Mouse (Mus musculus) heart, postnatal 10 days (tissue): Measurements from ENCODE around the gene Unc80. TPM values are rescaled to one million over a fixed set of nuclear protein-coding genes. Genes with fewer than 3 reads are reported as not detected.

Experiments
- DNase-seq, 2 experiments: peaks; one replicate each; pipeline ENCODE4 v3.0.0; 2021
- intact Hi-C: fragments of 180-260 bp; cut with DNase I; formaldehyde crosslinking; loops from one replicate; pipeline ENCODE4 v1.15.1; 2025
- total RNA-seq, 2 experiments: library from RNA; stranded (reverse); gene quantifications; 2 replicates each; pipeline ENCODE4 v1.2.3; 2021

Gene Unc80
- total RNA-seq, 2 experiments from 2014 or later, result 0.15 to 0.17 TPM

- intact Hi-C loops, result loop anchor here (5.0 kb wide), 1 partner anchor 116 kb away; the partner anchor contains the start of gene Kansl1l
- no peak for DNase-seq
Measured at GRCm38 (mm10) chr1:66701576-66701940, 233.4 kb downstream of the Unc80 start.

GRCm38 (mm10) chr1:66702623-66703345 lies 234.6 kb downstream of the Unc80 start:
- no peak for DNase-seq
- intact Hi-C loops, result loop anchor here (5.0 kb wide), 1 partner anchor 115 kb away; the partner anchor contains the start of gene Kansl1l

GRCm38 (mm10) chr1:66704523-66704922 lies 236.4 kb downstream of the Unc80 start:
- intact Hi-C loops, result loop anchor here (5.0 kb wide), 1 partner anchor 113 kb away; the partner anchor contains the start of gene Kansl1l
- DNase-seq, result no peak

GRCm38 (mm10) chr1:66712859-66713258 lies 244.7 kb downstream of the Unc80 start:
- no peak for DNase-seq
- intact Hi-C loops, result no loop called here

GRCm38 (mm10) chr1:66730581-66730980 lies 262.4 kb downstream of the Unc80 start:
- intact Hi-C loops, result no loop called here
- DNase-seq, result no peak

Other genes starting within 250 kb of the Unc80 start
- gene Rpe, start 232.5 kb downstream of the Unc80 start, total RNA-seq, result 10 to 100 TPM; 18.1 to 21.0 TPM